Mouse (Mus musculus): ENCODE measurements around the gene Rnf185. TPM values are rescaled to one million over a fixed set of nuclear protein-coding genes. Genes with fewer than 3 reads are reported as not detected.

Rnf185 gene
- polyA plus RNA-seq, 1 experiment from 2014 or later = 47.0 TPM

DNA sequence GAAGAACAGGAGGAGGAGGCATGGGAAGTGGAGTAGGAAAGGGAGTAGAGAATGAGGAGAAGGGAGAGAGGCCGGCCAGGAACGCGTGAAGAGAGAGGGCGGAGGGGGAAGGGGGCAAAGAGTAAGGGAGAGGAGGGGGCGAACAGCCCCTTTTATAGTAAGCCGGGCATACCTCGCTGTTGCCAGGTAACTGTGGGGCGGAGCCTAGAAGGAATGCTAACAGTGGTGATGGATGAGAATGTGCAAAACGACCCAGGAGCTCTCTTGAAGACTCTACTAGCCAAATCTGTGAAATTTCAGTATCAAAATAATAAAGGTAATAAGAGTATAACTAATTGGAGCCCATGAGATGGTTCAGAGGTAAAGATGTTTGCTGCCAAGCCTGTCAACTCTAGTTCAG lies 606 bp upstream of the Rnf185 start:
- H3K36me3 ChIP-seq (ENCODE audit: insufficient read depth, low read length) = no peaks in the 10 kb centered on the region; the same call in 1 of the 2 replicates
- no peaks in the 10 kb centered on the region for H3K9me3 ChIP-seq (ENCODE audit: low read length)
- ATAC-seq (ENCODE audit: low FRiP score, low TSS enrichment) = peak; percentile 59
- H3K4me3 ChIP-seq (ENCODE audit: low read length) = peak overlapping the region; percentile 73
- H3K27me3 ChIP-seq (ENCODE audit: insufficient read depth, low read length) = no peaks in the 10 kb centered on the region
- H3K4me2 ChIP-seq (replicated peaks; ENCODE audit: low read depth, low read length) = peak overlapping the region; percentile 75
- peak overlapping the region; percentile 82 for H3K9ac ChIP-seq (replicated peaks; ENCODE audit: low read length)
- H3K27ac ChIP-seq (ENCODE audit: low read length) = peak overlapping the region; percentile 91
- H3K4me1 ChIP-seq (ENCODE audit: insufficient read depth, low read length) = peaks cover 16% of the 10 kb centered on the region
- 1% methylated on average over 9 of the region's 9 CpGs for WGBS

DNA sequence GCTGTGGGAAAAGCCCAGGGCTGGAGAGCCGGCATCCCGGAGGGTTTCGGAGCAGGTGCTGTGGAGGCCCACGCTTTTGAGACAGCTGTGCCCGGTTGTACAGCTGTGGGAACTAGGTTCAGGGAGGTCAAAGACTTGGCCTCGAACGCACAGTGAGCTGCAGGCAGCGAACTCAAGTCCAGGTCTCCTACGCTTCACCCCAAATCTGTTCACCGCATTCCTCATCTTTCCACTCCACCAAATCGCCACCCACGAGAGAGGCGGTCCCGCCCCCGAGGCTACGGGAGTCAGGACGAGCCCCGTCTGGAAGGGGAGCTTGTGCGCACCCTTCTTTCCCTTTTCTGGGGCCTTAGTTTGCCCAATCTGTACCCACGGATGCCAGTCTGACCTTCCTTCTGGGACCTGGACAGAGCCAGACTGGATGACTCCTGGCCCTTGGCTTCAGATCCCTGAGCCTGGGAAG lies 431 bp downstream of the Rnf185 start:
- peak overlapping the region; percentile 82 for H3K9ac ChIP-seq (replicated peaks; ENCODE audit: low read length)
- H3K27ac ChIP-seq (ENCODE audit: low read length) = peak overlapping the region; percentile 88
- H3K4me3 ChIP-seq (ENCODE audit: low read length) = peak overlapping the region; percentile 73
- H3K36me3 ChIP-seq (ENCODE audit: insufficient read depth, low read length) = no peaks in the 10 kb centered on the region; the same call in 1 of the 2 replicates
- H3K9me3 ChIP-seq (ENCODE audit: low read length) = no peaks in the 10 kb centered on the region
- under 1% methylated on average over 20 of the region's 20 CpGs for WGBS
- H3K27me3 ChIP-seq (ENCODE audit: insufficient read depth, low read length) = no peaks in the 10 kb centered on the region
- ATAC-seq (ENCODE audit: low FRiP score, low TSS enrichment) = peak; percentile 62; the same call in 1 of the 2 replicates
- H3K4me1 ChIP-seq (ENCODE audit: insufficient read depth, low read length) = peaks cover 16% of the 10 kb centered on the region
- peak overlapping the region; percentile 75 for H3K4me2 ChIP-seq (replicated peaks; ENCODE audit: low read depth, low read length)

- no peak overlapping the region for H3K4me3 ChIP-seq (ENCODE audit: low read length)
- H3K36me3 ChIP-seq (ENCODE audit: insufficient read depth, low read length) = no peaks in the 10 kb centered on the region
- no peak overlapping the region for H3K4me2 ChIP-seq (replicated peaks; ENCODE audit: low read depth, low read length)
- H3K4me1 ChIP-seq (ENCODE audit: insufficient read depth, low read length) = no peaks in the 10 kb centered on the region
- H3K9me3 ChIP-seq (ENCODE audit: low read length) = no peaks in the 10 kb centered on the region
- 82% methylated on average over 8 of the region's 8 CpGs for WGBS
- H3K27ac ChIP-seq (ENCODE audit: low read length) = no peak overlapping the region
- no peaks in the 10 kb centered on the region for H3K27me3 ChIP-seq (ENCODE audit: insufficient read depth, low read length)
- no peak for ATAC-seq (ENCODE audit: low FRiP score, low TSS enrichment)
- H3K9ac ChIP-seq (replicated peaks; ENCODE audit: low read length) = no peak overlapping the region
Measured at GRCm38 (mm10) chr11:3444875-3445274, 7.3 kb downstream of the Rnf185 start.

DNA sequence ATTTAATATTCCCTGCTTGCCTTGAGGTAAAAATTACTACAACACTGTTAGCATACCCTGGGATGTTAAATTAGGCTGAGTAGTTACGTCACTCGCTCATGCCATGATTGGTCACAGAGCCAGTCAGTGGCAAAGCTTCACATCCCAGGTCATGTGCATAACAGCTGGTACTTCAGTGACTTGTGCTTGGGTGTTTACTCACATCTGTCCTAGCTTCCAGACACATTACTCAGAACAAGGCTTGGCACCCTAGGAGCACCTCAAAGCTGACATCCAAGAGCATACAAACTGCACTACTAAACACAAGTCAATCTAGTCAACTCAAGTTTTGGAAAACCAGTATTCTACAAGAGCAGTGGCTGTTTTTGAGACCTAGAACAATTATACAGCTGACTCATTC lies 9.1 kb downstream of the Rnf185 start:
- Histone ChIP-seq H3K9ac (replicated peaks; ENCODE audit: low read length) (no peak overlapping the region), H3K9me3 (ENCODE audit: low read length) (no peaks in the 10 kb centered on the region), H3K4me2 (replicated peaks; ENCODE audit: low read depth, low read length) (no peak overlapping the region), H3K4me1 (ENCODE audit: insufficient read depth, low read length) (no peaks in the 10 kb centered on the region), H3K27ac (ENCODE audit: low read length) (no peak overlapping the region), H3K27me3 (ENCODE audit: insufficient read depth, low read length) (no peaks in the 10 kb centered on the region), H3K36me3 (ENCODE audit: insufficient read depth, low read length) (no peaks in the 10 kb centered on the region), H3K4me3 (ENCODE audit: low read length) (no peak overlapping the region)
- ATAC-seq (ENCODE audit: low FRiP score, low TSS enrichment) = no peak
- 95% methylated on average over 2 of the region's 2 CpGs for WGBS

GRCm38 (mm10) chr11:3442677-3443076 lies 9.5 kb downstream of the Rnf185 start:
- 80% methylated on average over 4 of the region's 4 CpGs for WGBS
- no peaks in the 10 kb centered on the region for H3K4me1 ChIP-seq (ENCODE audit: insufficient read depth, low read length)
- H3K9me3 ChIP-seq (ENCODE audit: low read length) = no peaks in the 10 kb centered on the region
- H3K27ac ChIP-seq (ENCODE audit: low read length) = no peak overlapping the region
- no peaks in the 10 kb centered on the region for H3K27me3 ChIP-seq (ENCODE audit: insufficient read depth, low read length)
- no peak for ATAC-seq (ENCODE audit: low FRiP score, low TSS enrichment)
- no peak overlapping the region for H3K4me3 ChIP-seq (ENCODE audit: low read length)
- no peak overlapping the region for H3K9ac ChIP-seq (replicated peaks; ENCODE audit: low read length)
- H3K36me3 ChIP-seq (ENCODE audit: insufficient read depth, low read length) = no peaks in the 10 kb centered on the region
- no peak overlapping the region for H3K4me2 ChIP-seq (replicated peaks; ENCODE audit: low read depth, low read length)

DNA sequence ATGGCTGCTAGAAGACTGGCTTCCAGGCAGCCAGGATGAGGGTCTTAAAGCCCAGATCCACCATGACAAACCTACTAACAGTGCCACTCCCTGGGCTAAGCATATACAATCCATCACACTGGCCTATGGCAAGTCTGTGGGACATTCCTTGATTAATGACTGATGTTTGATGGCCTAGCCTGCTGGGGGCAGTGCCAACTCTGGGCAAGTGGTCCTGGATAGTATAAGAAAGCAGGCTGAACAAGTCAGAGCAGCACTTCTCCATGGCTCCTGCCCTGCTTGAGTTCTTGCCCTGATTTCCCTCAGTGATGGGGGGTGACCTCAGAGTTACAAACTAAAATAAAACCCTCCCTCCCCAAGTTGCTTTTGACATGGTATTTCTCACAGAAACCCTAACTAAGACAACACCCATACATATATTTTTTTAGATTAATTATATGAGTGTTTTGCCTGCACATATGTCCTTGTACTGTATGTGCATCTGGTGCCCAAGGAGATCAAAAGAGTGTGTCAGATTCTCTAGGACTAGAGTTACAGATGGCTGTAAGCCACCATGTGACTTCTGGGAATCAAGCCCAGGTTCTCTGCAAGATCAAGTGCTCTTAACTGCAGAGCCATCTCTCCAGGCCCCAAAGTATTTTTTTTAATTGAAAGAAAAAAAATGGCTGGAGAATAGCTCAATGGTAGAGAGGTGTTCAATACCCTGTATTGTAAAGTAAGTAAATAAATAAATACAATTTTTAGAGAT lies 10.3 kb downstream of the Rnf185 start:
- Histone ChIP-seq H3K9ac (replicated peaks; ENCODE audit: low read length) (no peak overlapping the region), H3K27me3 (ENCODE audit: insufficient read depth, low read length) (no peaks in the 10 kb centered on the region), H3K4me1 (ENCODE audit: insufficient read depth, low read length) (no peaks in the 10 kb centered on the region), H3K4me3 (ENCODE audit: low read length) (no peak overlapping the region), H3K4me2 (replicated peaks; ENCODE audit: low read depth, low read length) (no peak overlapping the region), H3K9me3 (ENCODE audit: low read length) (no peaks in the 10 kb centered on the region), H3K36me3 (ENCODE audit: insufficient read depth, low read length) (no peaks in the 10 kb centered on the region), H3K27ac (ENCODE audit: low read length) (no peak overlapping the region)
- no peak for ATAC-seq (ENCODE audit: low FRiP score, low TSS enrichment)

- no peak overlapping the region for H3K4me2 ChIP-seq (replicated peaks; ENCODE audit: low read depth, low read length)
- no peaks in the 10 kb centered on the region for H3K27me3 ChIP-seq (ENCODE audit: insufficient read depth, low read length)
- H3K4me3 ChIP-seq (ENCODE audit: low read length) = no peak overlapping the region
- WGBS = 91% methylated on average over 1 of the region's 1 CpGs
- H3K4me1 ChIP-seq (ENCODE audit: insufficient read depth, low read length) = no peaks in the 10 kb centered on the region
- no peak for ATAC-seq (ENCODE audit: low FRiP score, low TSS enrichment)
- H3K9ac ChIP-seq (replicated peaks; ENCODE audit: low read length) = no peak overlapping the region
- no peak overlapping the region for H3K27ac ChIP-seq (ENCODE audit: low read length)
- H3K9me3 ChIP-seq (ENCODE audit: low read length) = no peaks in the 10 kb centered on the region
- no peaks in the 10 kb centered on the region for H3K36me3 ChIP-seq (ENCODE audit: insufficient read depth, low read length)
Measured at GRCm38 (mm10) chr11:3437621-3438020, 14.5 kb downstream of the Rnf185 start.

- no peaks in the 10 kb centered on the region for H3K27me3 ChIP-seq (ENCODE audit: insufficient read depth, low read length)
- H3K9me3 ChIP-seq (ENCODE audit: low read length) = no peaks in the 10 kb centered on the region
- no peaks in the 10 kb centered on the region for H3K4me1 ChIP-seq (ENCODE audit: insufficient read depth, low read length)
- no peak overlapping the region for H3K27ac ChIP-seq (ENCODE audit: low read length)
- ATAC-seq (ENCODE audit: low FRiP score, low TSS enrichment) = no peak
- 79% methylated on average over 4 of the region's 4 CpGs for WGBS
- H3K9ac ChIP-seq (replicated peaks; ENCODE audit: low read length) = no peak overlapping the region
- no peak overlapping the region for H3K4me3 ChIP-seq (ENCODE audit: low read length)
- no peaks in the 10 kb centered on the region for H3K36me3 ChIP-seq (ENCODE audit: insufficient read depth, low read length)
- no peak overlapping the region for H3K4me2 ChIP-seq (replicated peaks; ENCODE audit: low read depth, low read length)
Measured at GRCm38 (mm10) chr11:3433809-3434208, 18.4 kb downstream of the Rnf185 start.

DNA sequence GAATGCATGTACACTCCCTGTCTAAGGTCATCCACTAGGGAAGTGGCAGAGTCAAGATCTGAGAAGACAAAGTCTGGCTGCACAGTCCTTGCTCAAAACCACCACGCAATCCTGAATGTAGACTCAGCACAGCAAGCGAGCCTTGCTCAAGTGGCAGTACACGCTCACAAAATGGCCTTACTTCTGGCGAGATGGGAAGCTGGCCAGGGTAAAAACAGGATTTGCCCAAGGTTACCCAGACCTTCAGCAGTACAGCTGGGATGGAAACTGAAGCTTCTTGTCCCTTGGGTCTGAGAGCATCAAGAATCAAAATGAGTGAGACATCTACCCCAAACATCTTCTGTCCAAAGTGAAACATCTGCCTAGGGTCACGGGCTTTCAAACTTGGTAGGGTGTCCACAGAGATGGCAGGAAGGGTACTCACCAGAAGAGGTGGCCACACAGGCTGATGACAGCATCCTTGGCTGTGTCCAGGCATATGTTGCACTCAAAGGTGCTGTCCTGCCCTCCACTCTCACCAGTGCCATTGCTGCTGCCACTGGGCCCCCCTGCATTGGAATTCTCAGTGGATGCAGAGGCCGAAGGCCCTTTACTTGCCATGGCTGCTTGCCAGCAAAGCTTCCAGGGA lies 20.1 kb downstream of the Rnf185 start:
- no peaks in the 10 kb centered on the region for H3K36me3 ChIP-seq (ENCODE audit: insufficient read depth, low read length)
- H3K4me1 ChIP-seq (ENCODE audit: insufficient read depth, low read length) = no peaks in the 10 kb centered on the region
- H3K4me3 ChIP-seq (ENCODE audit: low read length) = no peak overlapping the region
- H3K9ac ChIP-seq (replicated peaks; ENCODE audit: low read length) = no peak overlapping the region
- 88% methylated on average over 6 of the region's 6 CpGs for WGBS
- H3K27me3 ChIP-seq (ENCODE audit: insufficient read depth, low read length) = no peaks in the 10 kb centered on the region
- H3K9me3 ChIP-seq (ENCODE audit: low read length) = no peaks in the 10 kb centered on the region
- H3K4me2 ChIP-seq (replicated peaks; ENCODE audit: low read depth, low read length) = no peak overlapping the region
- ATAC-seq (ENCODE audit: low FRiP score, low TSS enrichment) = no peak
- H3K27ac ChIP-seq (ENCODE audit: low read length) = no peak overlapping the region

DNA sequence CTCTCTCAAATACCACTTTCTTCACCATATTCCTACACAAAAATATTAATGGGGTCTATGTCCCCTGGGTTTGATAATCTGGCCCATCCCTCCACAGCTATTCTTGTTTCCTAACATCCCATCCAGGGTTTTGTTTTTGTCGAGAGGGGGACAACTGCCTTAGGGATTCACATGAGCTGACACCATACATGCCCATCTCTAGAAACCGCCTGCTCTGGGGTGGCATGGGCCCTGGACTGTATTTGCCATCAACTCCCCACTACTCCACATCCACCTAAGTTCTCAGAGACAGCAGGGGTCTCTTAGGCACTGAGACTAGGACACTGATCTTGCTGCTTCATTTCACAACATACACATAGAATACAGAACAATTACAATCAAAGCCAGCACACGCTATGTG lies 20.6 kb downstream of the Rnf185 start:
- Histone ChIP-seq H3K4me3 (ENCODE audit: low read length) (no peak overlapping the region), H3K27ac (ENCODE audit: low read length) (no peak overlapping the region), H3K27me3 (ENCODE audit: insufficient read depth, low read length) (no peaks in the 10 kb centered on the region), H3K4me1 (ENCODE audit: insufficient read depth, low read length) (no peaks in the 10 kb centered on the region), H3K36me3 (ENCODE audit: insufficient read depth, low read length) (no peaks in the 10 kb centered on the region), H3K9ac (replicated peaks; ENCODE audit: low read length) (no peak overlapping the region), H3K4me2 (replicated peaks; ENCODE audit: low read depth, low read length) (no peak overlapping the region), H3K9me3 (ENCODE audit: low read length) (no peaks in the 10 kb centered on the region)
- no peak for ATAC-seq (ENCODE audit: low FRiP score, low TSS enrichment)
- WGBS = 89% methylated on average over 3 of the region's 3 CpGs

All from kidney, embryonic 16.5 days (tissue).